Mouse (Mus musculus) MEL (cell line): ENCODE data around the gene Arap1. TPM values are rescaled to one million over a fixed set of nuclear protein-coding genes. Genes with fewer than 3 reads are reported as not detected.
A peak's percentile ranks its signal among the peaks of the same experiment; 100 is the strongest.

Source experiments
- DNase-seq: peaks from one replicate; pipeline ENCODE4 v3.0.0; 2011; ENCODE audit warnings: low read depth, low spot score
- H3K27ac ChIP-seq: 2 replicates; pipeline ENCODE4 v1.5.1; 2012; ENCODE audit warnings: low read depth, mild to moderate bottlenecking, control low read depth, low read length, moderate library complexity; ENCODE audit not compliant: control insufficient read depth
- H3K27me3 ChIP-seq, 2 experiments: fragments of 150-350 bp in 1 of 2; sonication (generic) in 1 of 2; 2 replicates each; pipeline ENCODE4 v1.6.1; 2012; ENCODE audit warnings: low read length in 2 of 2, mild to moderate bottlenecking in 2 of 2, improper control_type of control experiment in 1 of 2, moderate library complexity in 1 of 2; ENCODE audit not compliant: insufficient read depth in 2 of 2, control insufficient read depth in 1 of 2
- H3K36me3 ChIP-seq, 2 experiments: 2 replicates each; pipeline ENCODE4 v1.6.1; 2012 to 2014; ENCODE audit warnings: low read length in 2 of 2, improper control_type of control experiment in 1 of 2, inconsistent platforms in 1 of 2, mild to moderate bottlenecking in 1 of 2; ENCODE audit not compliant: insufficient read depth in 2 of 2, control insufficient read depth in 1 of 2
- H3K4me1 ChIP-seq, 2 experiments: fragments of 150-350 bp in 1 of 2; sonication (generic) in 1 of 2; 2 replicates each; pipeline ENCODE4 v1.6.1; 2012; ENCODE audit warnings: low read length in 2 of 2, improper control_type of control experiment in 1 of 2, mild to moderate bottlenecking in 1 of 2; ENCODE audit not compliant: insufficient read depth in 2 of 2, control insufficient read depth in 1 of 2
- H3K4me3 ChIP-seq, 2 experiments: fragments of 150-350 bp in 1 of 2; sonication (generic) in 1 of 2; 2 replicates each; pipeline ENCODE4 v1.5.1; 2012; ENCODE audit warnings: low read depth in 2 of 2, low read length in 2 of 2, mild to moderate bottlenecking in 2 of 2, moderate library complexity in 2 of 2, control low read depth in 1 of 2, improper control_type of control experiment in 1 of 2; ENCODE audit not compliant: control insufficient read depth in 1 of 2, insufficient read depth in 1 of 2
- H3K79me2 ChIP-seq: 2 replicates; pipeline ENCODE4 v1.6.1; 2012; ENCODE audit warnings: mild to moderate bottlenecking, low read length, moderate library complexity; ENCODE audit not compliant: control insufficient read depth, poor library complexity, insufficient read depth
- H3K9ac ChIP-seq: 2 replicates; pipeline ENCODE4 v1.6.1; 2012; ENCODE audit warnings: low read depth, mild to moderate bottlenecking, control low read depth, low read length, moderate library complexity; ENCODE audit not compliant: control insufficient read depth, poor library complexity, severe bottlenecking
- H3K9me3 ChIP-seq: fragments of 150-350 bp; sonication (generic); replicated peaks from 2 replicates; pipeline ENCODE4 v1.6.1; 2012; ENCODE audit warnings: mild to moderate bottlenecking, low read length, improper control_type of control experiment, moderate library complexity; ENCODE audit not compliant: insufficient read depth
- BHLHE40 ChIP-seq: IDR thresholded peaks from 2 replicates; pipeline ENCODE4 v1.6.1; 2012; ENCODE audit warnings: low read depth, mild to moderate bottlenecking, inconsistent platforms, low read length, improper control_type of control experiment, borderline replicate concordance
- MAX ChIP-seq: IDR thresholded peaks from 2 replicates; pipeline ENCODE4 v1.6.1; 2011; ENCODE audit warnings: low read length, improper control_type of control experiment
- MYC ChIP-seq: IDR thresholded peaks from 2 replicates; pipeline ENCODE4 v1.6.1; 2011; ENCODE audit warnings: low read depth, mild to moderate bottlenecking, low read length, improper control_type of control experiment, moderate library complexity
- POLR2AphosphoS5 ChIP-seq: IDR thresholded peaks from 2 replicates; pipeline ENCODE4 v1.6.1; 2012; ENCODE audit warnings: low read depth, borderline replicate concordance, mild to moderate bottlenecking, inconsistent platforms, low read length, moderate library complexity, mixed read lengths
- SIN3A ChIP-seq: IDR thresholded peaks from 2 replicates; pipeline ENCODE4 v1.6.1; 2012; ENCODE audit warnings: low read length, improper control_type of control experiment, inconsistent platforms
- TAL1 ChIP-seq: IDR thresholded peaks from 2 replicates; pipeline ENCODE4 v1.6.1; 2012; ENCODE audit warnings: mild to moderate bottlenecking, inconsistent platforms, low read length, moderate library complexity, mixed read lengths
- TBP ChIP-seq: IDR thresholded peaks from 2 replicates; pipeline ENCODE4 v1.8.0; 2011; ENCODE audit warnings: low read depth, low read length, improper control_type of control experiment
- TCF12 ChIP-seq: IDR thresholded peaks from 2 replicates; pipeline ENCODE4 v1.6.1; 2014; ENCODE audit warnings: low read depth, mild to moderate bottlenecking, inconsistent platforms, low read length, improper control_type of control experiment, moderate library complexity
- USF2 ChIP-seq, 2 experiments: IDR thresholded peaks; 2 replicates each; pipeline ENCODE4 v1.6.1; 2011 to 2012; ENCODE audit warnings: improper control_type of control experiment in 2 of 2, low read length in 2 of 2, borderline replicate concordance in 1 of 2, inconsistent platforms in 1 of 2, low read depth in 1 of 2, mild to moderate bottlenecking in 1 of 2; ENCODE audit not compliant: insufficient read depth in 1 of 2
- polyA plus RNA-seq, 2 experiments: library from polyadenylated mRNA; stranded (reverse) in 1 of 2; unstranded in 1 of 2; fragments of >175 nt in 1 of 2; fragments of >200 nt in 1 of 2; gene quantifications; 2 replicates each; pipeline versions ENCODE4 v1.2.1 to v1.2.4; 2012; ENCODE audit warnings: low replicate concordance in 2 of 2, low read depth in 1 of 2; ENCODE audit not compliant: insufficient read length in 2 of 2, insufficient read depth in 1 of 2, missing spikeins in 1 of 2
- total RNA-seq: library from RNA; depleted of rRNA; stranded (reverse); fragments of 300-350 nt; gene quantifications from 2 replicates; pipeline ENCODE4 v1.2.3, GENCODE M21; 2012

The Arap1 gene
- total and polyA plus RNA-seq, 3 experiments = 13.6 to 27.1 TPM; not detected in 1

DNA sequence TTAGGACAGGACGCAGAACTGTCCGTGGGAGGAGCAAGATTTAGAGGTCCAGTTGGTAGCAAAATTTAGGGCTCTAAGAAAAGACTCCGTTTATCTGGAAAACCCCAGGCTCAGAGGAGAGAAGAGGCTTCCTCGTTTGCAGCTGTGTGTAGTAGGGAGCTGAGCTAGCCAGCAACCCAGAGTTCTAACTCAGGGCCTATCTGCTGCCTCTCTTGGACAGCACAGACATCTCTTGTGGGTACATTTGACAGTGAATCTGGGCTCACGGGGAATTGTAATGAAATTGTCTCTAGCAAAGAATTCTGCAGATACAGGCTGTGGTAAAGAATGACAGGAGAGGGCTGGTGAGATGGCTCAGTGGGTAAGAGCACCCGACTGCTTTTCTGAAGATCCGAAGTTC lies 45.2 kb upstream of the Arap1 start:
- Histone ChIP-seq H3K27me3 (no peaks in the 10 kb centered on the region), H3K4me1 (peaks cover 0 to 11% of the 10 kb centered on the region in 2 experiments; a peak in 1 of 4 replicates), H3K4me3 (no peak overlapping the region), H3K27ac (no peak overlapping the region), H3K79me2 (no peaks in the 10 kb centered on the region; the same call in 1 of the 2 replicates), H3K36me3 (no peaks in the 10 kb centered on the region; a peak in 2 of 4 replicates), H3K9me3 (no peaks in the 10 kb centered on the region), H3K9ac (no peak overlapping the region; the same call in 1 of the 2 replicates)
- no peak for TF ChIP-seq MAX
- no peak for TF ChIP-seq USF2 (IDR thresholded peaks at IDR 0.05; ENCODE audit: borderline replicate concordance in 1 of 2, insufficient read depth in 1 of 2, low read depth in 1 of 2, low read length in 2 of 2)
- no peak for DNase-seq

GRCm38 (mm10) chr7:101306841-101307240 lies 41.0 kb upstream of the Arap1 start:
- H3K4me1 ChIP-seq = peaks cover 6 to 12% of the 10 kb centered on the region in 2 experiments
- H3K9ac ChIP-seq = no peak overlapping the region
- no peak overlapping the region for H3K27ac ChIP-seq
- no peak overlapping the region for H3K4me3 ChIP-seq
- no peaks in the 10 kb centered on the region for H3K9me3 ChIP-seq
- H3K79me2 ChIP-seq = no peaks in the 10 kb centered on the region
- DNase-seq = no peak
- H3K27me3 ChIP-seq = no peaks in the 10 kb centered on the region
- peaks cover 0 to 3% of the 10 kb centered on the region in 2 experiments; a peak in 1 of 4 replicates for H3K36me3 ChIP-seq
- TF ChIP-seq BHLHE40 = no peak
- no peak for TF ChIP-seq TAL1
- no peak for TF ChIP-seq TCF12

GRCm38 (mm10) chr7:101309985-101310326 lies 37.9 kb upstream of the Arap1 start:
- peaks cover 0 to 3% of the 10 kb centered on the region in 2 experiments; a peak in 1 of 4 replicates for H3K36me3 ChIP-seq
- H3K27ac ChIP-seq = peak overlapping the region; percentile 83
- no peaks in the 10 kb centered on the region for H3K27me3 ChIP-seq
- peaks cover 6% of the 10 kb centered on the region in 2 experiments for H3K4me1 ChIP-seq
- peak overlapping the region; percentile 77 for H3K9ac ChIP-seq
- no peaks in the 10 kb centered on the region for H3K79me2 ChIP-seq
- H3K4me3 ChIP-seq = peak overlapping the region; percentile 58 to 70
- DNase-seq = no peak
- H3K9me3 ChIP-seq = no peaks in the 10 kb centered on the region
- TF ChIP-seq MYC (peak; percentile 38; the same call in 1 of the 2 replicates), POLR2AphosphoS5 (no peak), TBP (peak; percentile 90), SIN3A (no peak)
